Mouse (Mus musculus): ENCODE data around the gene Parva. TPM values are rescaled to one million over a fixed set of nuclear protein-coding genes. Genes with fewer than 3 reads are reported as not detected.

Gene Parva
- polyA plus RNA-seq, 1 experiment from 2014 or later: 80.2 TPM

DNA sequence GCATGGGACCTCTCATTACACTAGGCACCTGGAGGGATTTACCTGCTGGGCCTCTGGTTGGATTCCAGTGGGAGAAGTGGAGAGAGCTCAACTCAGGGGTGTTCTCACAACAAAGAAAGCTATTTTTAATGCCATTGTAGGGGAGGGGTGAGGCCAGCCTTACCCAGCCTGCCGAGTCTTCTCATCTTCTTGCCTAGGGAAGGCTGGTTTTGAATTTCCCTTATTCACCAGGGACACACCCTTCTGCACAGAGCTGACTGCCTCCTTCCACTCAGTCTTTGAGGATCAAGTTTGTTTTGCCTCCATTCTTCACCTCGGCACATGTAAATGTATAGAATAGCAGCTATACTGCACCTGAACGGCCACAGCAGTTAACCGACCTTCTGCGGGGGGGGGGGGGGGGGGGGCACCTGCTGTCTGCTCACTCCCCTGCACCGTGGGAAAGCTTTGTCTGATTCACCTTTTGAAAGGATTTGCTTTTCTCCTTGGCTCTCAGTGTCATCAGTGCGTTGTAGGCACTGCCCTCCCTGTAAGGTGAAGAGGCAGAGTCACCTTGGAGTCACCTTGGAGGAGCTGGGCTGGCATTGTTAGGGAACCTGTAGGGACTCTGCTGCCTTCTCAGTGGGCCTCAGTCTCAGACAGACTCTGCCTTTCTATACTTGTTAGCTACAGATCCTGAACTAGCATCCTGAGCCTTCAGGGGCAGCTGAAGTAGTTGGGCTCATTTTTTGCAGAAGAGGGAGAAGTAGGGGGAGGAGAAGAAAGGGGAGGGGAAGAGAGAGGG is 10.4 kb upstream of the Parva start:
- TF ChIP-seq CTCF (IDR thresholded peaks at IDR 0.05; ENCODE audit: low read depth): no peak
- ATAC-seq (replicated peaks; ENCODE audit: low FRiP score, low read depth) (0 out of 2 replicates have a peak, but pooled peaks have one; percentile 33), DNase-seq (ENCODE audit: low spot score) (peak; percentile 54)
- H3K4me2 ChIP-seq (ENCODE audit: low read length): no peak overlapping the region
- H3K27ac ChIP-seq: peak overlapping the region; percentile 19; the same call in 1 of the 2 replicates
- H3K27me3 ChIP-seq (ENCODE audit: insufficient read depth, low read length): no peaks in the 10 kb centered on the region
- no peaks in the 10 kb centered on the region for H3K9me3 ChIP-seq (replicated peaks; ENCODE audit: low read length)
- H3K4me1 ChIP-seq (replicated peaks; ENCODE audit: insufficient read depth, low read length): peaks cover 12% of the 10 kb centered on the region; the same call in 1 of the 2 replicates
- no peak overlapping the region for H3K9ac ChIP-seq (ENCODE audit: low read depth, low read length)
- WGBS: 4% methylated on average over 6 of the region's 7 CpGs
- no peak overlapping the region for H3K4me3 ChIP-seq (replicated peaks; ENCODE audit: low read depth, low read length)
- H3K36me3 ChIP-seq (ENCODE audit: insufficient read depth, low read length): no peaks in the 10 kb centered on the region

DNA sequence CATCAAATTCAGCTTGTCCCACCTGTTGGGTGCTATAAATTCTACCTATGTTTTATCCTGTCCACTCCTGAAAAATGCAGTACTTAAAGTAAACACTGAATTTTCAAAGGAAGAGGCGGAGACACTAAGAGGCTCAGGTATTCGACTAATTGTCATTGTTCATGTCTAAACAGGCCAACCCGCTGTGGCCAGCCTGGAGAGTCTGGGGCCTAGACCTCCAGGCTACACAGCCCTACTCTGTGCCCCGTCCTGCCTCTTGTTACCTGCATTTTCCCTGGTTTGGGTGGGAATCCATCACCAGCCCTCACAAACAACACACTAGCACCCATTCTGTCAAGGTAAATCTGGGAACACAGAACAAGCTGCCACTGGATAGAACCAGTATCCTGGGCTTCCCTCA is 9.7 kb upstream of the Parva start:
- H3K4me2 ChIP-seq (ENCODE audit: low read length): no peak overlapping the region
- H3K36me3 ChIP-seq (ENCODE audit: insufficient read depth, low read length): no peaks in the 10 kb centered on the region
- H3K9me3 ChIP-seq (replicated peaks; ENCODE audit: low read length): no peaks in the 10 kb centered on the region
- no peak overlapping the region for H3K9ac ChIP-seq (ENCODE audit: low read depth, low read length)
- DNase-seq (ENCODE audit: low spot score) (no peak), ATAC-seq (replicated peaks; ENCODE audit: low FRiP score, low read depth) (no peak)
- no peak overlapping the region for H3K27ac ChIP-seq
- no peaks in the 10 kb centered on the region for H3K27me3 ChIP-seq (ENCODE audit: insufficient read depth, low read length)
- no peak overlapping the region for H3K4me3 ChIP-seq (replicated peaks; ENCODE audit: low read depth, low read length)
- H3K4me1 ChIP-seq (replicated peaks; ENCODE audit: insufficient read depth, low read length): peaks cover 12% of the 10 kb centered on the region; the same call in 1 of the 2 replicates
- WGBS: 70% methylated on average over 4 of the region's 4 CpGs
- no peak for TF ChIP-seq CTCF (IDR thresholded peaks at IDR 0.05; ENCODE audit: low read depth)

DNA sequence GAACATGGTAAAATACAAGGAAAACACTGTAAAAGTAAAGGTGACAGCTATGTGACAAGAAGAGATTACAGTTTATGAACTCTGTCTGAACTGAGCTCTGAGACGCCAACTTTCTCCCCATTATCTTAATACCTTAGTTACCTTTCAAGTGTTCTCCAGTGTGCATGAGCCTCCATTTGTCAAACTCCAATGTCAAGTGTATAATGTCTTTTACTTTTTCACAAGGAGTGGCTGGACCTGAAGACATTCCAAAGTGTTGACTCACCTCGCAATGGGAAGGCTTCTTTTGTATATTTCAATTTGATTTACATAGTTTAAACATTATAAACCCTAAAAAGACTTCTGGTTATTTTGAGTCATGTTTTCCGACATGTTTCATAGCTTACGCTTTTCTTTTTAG is 3.9 kb upstream of the Parva start:
- H3K36me3 ChIP-seq (ENCODE audit: insufficient read depth, low read length): no peaks in the 10 kb centered on the region
- H3K4me1 ChIP-seq (replicated peaks; ENCODE audit: insufficient read depth, low read length): peaks cover 9% of the 10 kb centered on the region
- H3K27me3 ChIP-seq (ENCODE audit: insufficient read depth, low read length): no peaks in the 10 kb centered on the region
- no peak overlapping the region for H3K27ac ChIP-seq
- DNase-seq (ENCODE audit: low spot score): no peak
- WGBS: 74% methylated on average over 4 of the region's 4 CpGs
- no peak overlapping the region for H3K9ac ChIP-seq (ENCODE audit: low read depth, low read length)
- ATAC-seq (replicated peaks; ENCODE audit: low FRiP score, low read depth): no peak
- H3K4me2 ChIP-seq (ENCODE audit: low read length): no peak overlapping the region
- H3K4me3 ChIP-seq (replicated peaks; ENCODE audit: low read depth, low read length): no peak overlapping the region
- no peaks in the 10 kb centered on the region for H3K9me3 ChIP-seq (replicated peaks; ENCODE audit: low read length)
- TF ChIP-seq CTCF (IDR thresholded peaks at IDR 0.05; ENCODE audit: low read depth): no peak

DNA sequence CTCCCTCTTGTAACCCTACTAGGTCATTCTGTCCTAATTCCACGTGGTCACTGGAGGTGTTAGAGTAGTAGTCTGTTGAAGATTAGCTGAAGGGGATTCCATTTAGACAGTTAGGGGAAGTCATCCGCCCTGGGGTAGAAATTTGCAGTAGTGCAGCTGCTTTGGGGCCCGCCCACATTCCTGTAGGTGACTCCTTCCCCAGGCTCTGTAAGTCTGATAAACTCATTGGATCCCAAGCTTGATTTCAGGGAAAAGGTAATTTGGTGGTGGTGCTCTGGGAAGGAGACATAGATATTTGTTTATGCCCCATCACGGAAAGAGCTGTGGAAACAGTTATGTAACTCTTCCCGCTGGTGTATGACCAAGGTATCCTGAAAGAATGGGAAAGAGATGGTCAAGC is 494 bp upstream of the Parva start:
- H3K36me3 ChIP-seq (ENCODE audit: insufficient read depth, low read length): no peaks in the 10 kb centered on the region
- DNase-seq (ENCODE audit: low spot score): peak; percentile 71
- peak overlapping the region; percentile 83 for H3K4me2 ChIP-seq (ENCODE audit: low read length)
- TF ChIP-seq CTCF (IDR thresholded peaks at IDR 0.05; ENCODE audit: low read depth): no peak
- no peaks in the 10 kb centered on the region for H3K27me3 ChIP-seq (ENCODE audit: insufficient read depth, low read length)
- ATAC-seq (replicated peaks; ENCODE audit: low FRiP score, low read depth): no peak
- 49% methylated on average over 5 of the region's 5 CpGs for WGBS
- peak overlapping the region; percentile 99 for H3K27ac ChIP-seq
- H3K9ac ChIP-seq (ENCODE audit: low read depth, low read length): peak overlapping the region; percentile 98; the same call in 1 of the 2 replicates
- peaks cover 19% of the 10 kb centered on the region for H3K4me1 ChIP-seq (replicated peaks; ENCODE audit: insufficient read depth, low read length)
- H3K4me3 ChIP-seq (replicated peaks; ENCODE audit: low read depth, low read length): peak overlapping the region; percentile 86; the same call in 1 of the 2 replicates
- H3K9me3 ChIP-seq (replicated peaks; ENCODE audit: low read length): no peaks in the 10 kb centered on the region

DNA sequence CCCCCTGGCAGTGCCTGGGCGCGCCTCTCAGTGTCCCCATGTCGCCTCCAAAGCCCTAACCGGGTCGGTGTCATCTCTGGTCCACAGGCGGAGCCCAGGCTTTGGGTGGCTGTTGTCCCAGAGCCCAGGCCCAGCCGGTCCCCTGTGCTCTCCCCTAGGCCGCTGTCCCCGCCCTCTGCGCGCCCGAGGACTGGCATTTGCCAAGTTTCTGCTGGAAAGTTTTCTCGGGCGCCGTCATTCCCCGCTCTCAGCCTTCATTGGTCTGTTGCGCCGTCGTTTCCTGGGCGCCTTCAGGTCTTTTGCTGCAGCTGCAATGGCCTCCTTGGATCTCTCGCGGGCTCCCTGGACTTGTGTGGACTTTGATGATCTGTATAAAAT is 842 bp downstream of the Parva start:
- Histone ChIP-seq H3K4me2 (ENCODE audit: low read length) (peak overlapping the region; percentile 83), H3K9ac (ENCODE audit: low read depth, low read length) (peak overlapping the region; percentile 98), H3K27me3 (ENCODE audit: insufficient read depth, low read length) (no peaks in the 10 kb centered on the region), H3K27ac (peak overlapping the region; percentile 99), H3K4me3 (replicated peaks; ENCODE audit: low read depth, low read length) (peak overlapping the region; percentile 86), H3K4me1 (replicated peaks; ENCODE audit: insufficient read depth, low read length) (peaks cover 19% of the 10 kb centered on the region), H3K9me3 (replicated peaks; ENCODE audit: low read length) (no peaks in the 10 kb centered on the region), H3K36me3 (ENCODE audit: insufficient read depth, low read length) (no peaks in the 10 kb centered on the region)
- DNase-seq (ENCODE audit: low spot score) (peak; percentile 95), ATAC-seq (replicated peaks; ENCODE audit: low FRiP score, low read depth) (peak; percentile 91)
- under 1% methylated on average over 22 of the region's 22 CpGs for WGBS
- TF ChIP-seq CTCF (IDR thresholded peaks at IDR 0.05; ENCODE audit: low read depth): no peak

DNA sequence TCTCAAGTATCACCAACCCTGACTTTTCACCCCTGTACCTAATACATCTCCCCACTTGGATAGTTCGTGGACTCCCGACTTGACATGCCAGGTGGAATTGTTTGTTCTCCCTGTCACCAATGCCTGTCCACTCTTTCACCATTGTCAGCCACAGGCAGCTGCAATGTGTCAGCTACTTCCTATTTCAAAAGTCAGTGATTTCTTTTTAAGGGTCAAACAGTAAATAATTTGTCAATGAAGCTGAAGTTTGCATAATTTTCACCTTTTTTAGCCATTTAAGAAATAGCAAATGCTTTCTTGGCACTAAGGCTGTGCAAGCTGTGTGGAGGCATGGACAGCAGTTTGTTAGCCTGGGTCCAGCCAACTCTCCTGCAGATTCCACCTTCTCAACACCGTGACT is 12.5 kb downstream of the Parva start:
- no peak overlapping the region for H3K4me3 ChIP-seq (replicated peaks; ENCODE audit: low read depth, low read length)
- no peaks in the 10 kb centered on the region for H3K27me3 ChIP-seq (ENCODE audit: insufficient read depth, low read length)
- DNase-seq (ENCODE audit: low spot score) (no peak), ATAC-seq (replicated peaks; ENCODE audit: low FRiP score, low read depth) (no peak)
- 23% methylated on average over 3 of the region's 3 CpGs for WGBS
- no peaks in the 10 kb centered on the region for H3K36me3 ChIP-seq (ENCODE audit: insufficient read depth, low read length)
- H3K9me3 ChIP-seq (replicated peaks; ENCODE audit: low read length): 0 out of 2 replicates have a peak, but pooled peaks cover 3% of the 10 kb centered on the region
- TF ChIP-seq CTCF (IDR thresholded peaks at IDR 0.05; ENCODE audit: low read depth): no peak
- H3K4me2 ChIP-seq (ENCODE audit: low read length): no peak overlapping the region
- H3K9ac ChIP-seq (ENCODE audit: low read depth, low read length): no peak overlapping the region
- no peak overlapping the region for H3K27ac ChIP-seq
- H3K4me1 ChIP-seq (replicated peaks; ENCODE audit: insufficient read depth, low read length): peaks cover 25% of the 10 kb centered on the region

All from kidney, postnatal 0 days (tissue).